In the genomic region with DNA sequence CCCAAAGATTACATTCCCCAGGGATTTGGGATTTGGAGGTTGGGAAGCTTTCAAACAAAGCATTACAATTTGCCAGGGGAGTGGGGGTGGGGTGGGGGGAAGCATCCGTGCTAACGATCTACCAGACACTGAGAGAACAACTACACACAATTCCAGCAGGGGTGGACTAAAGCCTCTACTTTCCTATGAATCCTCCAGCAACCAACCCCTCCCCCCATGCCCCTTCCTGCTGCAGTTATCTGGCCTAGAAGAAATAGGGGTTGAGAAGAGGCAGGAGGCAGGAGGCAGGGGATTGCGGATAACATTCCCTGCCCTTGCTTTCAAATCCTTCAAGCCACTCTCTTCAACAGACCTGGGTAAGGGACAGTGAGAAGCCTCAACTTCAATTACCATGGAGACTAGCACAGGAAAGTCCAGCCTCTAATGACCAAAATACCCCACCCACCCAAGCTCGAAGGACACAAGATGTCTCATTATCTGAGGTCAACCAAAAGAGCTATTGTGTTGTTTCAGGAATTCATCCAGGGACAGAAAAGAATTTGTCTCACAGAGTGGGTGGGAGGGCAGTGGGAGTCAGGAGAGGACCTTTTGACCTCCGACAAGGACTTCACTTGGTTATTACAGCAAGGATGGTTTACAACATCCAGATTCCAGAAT, we compare ENCODE assay signal across 8 mouse cellular contexts. TPM values are rescaled to one million over a fixed set of nuclear protein-coding genes. Genes with fewer than 3 reads are reported as not detected.
DNase-seq lines count a peak whose midpoint lies in the region; ATAC-seq and TF ChIP-seq lines count a peak whose summit lies in the region.

No protein-coding gene starts in this region.

- no peaks in the 10 kb centered on the region for H3K27me3 ChIP-seq in heart, embryonic 12.5 days (replicated peaks)
- no peaks in the 10 kb centered on the region for H3K27me3 ChIP-seq in liver, embryonic 11.5 days (replicated peaks; ENCODE audit: control insufficient read depth, insufficient read depth, low read length)

- intact Hi-C loops in gastrocnemius, adult 2 months (cut with DNase I) = loop anchor here (5.0 kb wide), 1 partner anchor 46 kb away; a partner anchor contains a TSS

- H3K9ac ChIP-seq in heart, embryonic 12.5 days = no peak overlapping the region
- no peak overlapping the region for H3K9ac ChIP-seq in liver, embryonic 11.5 days (ENCODE audit: low read depth, low read length)

- H3K27ac ChIP-seq in gastrocnemius, adult 2 months = peak overlapping the region; percentile 81
- peak overlapping the region; percentile 65 for H3K27ac ChIP-seq in heart, embryonic 12.5 days (ENCODE audit: poor library complexity, severe bottlenecking)
- H3K27ac ChIP-seq in liver, embryonic 11.5 days (ENCODE audit: low read depth, low read length) = peak overlapping the region; percentile 65

- ATAC-seq in heart, embryonic 12.5 days (ENCODE audit: insufficient number of reproducible peaks, low FRiP score) = peak; percentile 45
- ATAC-seq in liver, embryonic 11.5 days (replicated peaks; ENCODE audit: low FRiP score) = no peak

- no peaks in the 10 kb centered on the region for H3K9me3 ChIP-seq in heart, embryonic 12.5 days (replicated peaks)
- H3K9me3 ChIP-seq in liver, embryonic 11.5 days (ENCODE audit: control insufficient read depth, low read length) = no peaks in the 10 kb centered on the region

- no peak for DNase-seq in gastrocnemius, adult 2 months
- no peak for DNase-seq in gastrocnemius, adult 8-10 months (ENCODE audit: low spot score in 2 of 2)
- DNase-seq in Muller cell, postnatal 12 days (ENCODE audit: inconsistent ontology term) = peak; percentile 60
- DNase-seq in liver, embryonic 11.5 days (ENCODE audit: low spot score) = no peak
- DNase-seq in layer of hippocampus, adult 8-10 months (ENCODE audit: low spot score in 2 of 2) = no peak
- no peak for DNase-seq in cerebellum, postnatal 25 days
- no peak for DNase-seq in cerebellum, postnatal 14 days

- WGBS in heart, embryonic 12.5 days = 13% methylated on average over 5 of the region's 5 CpGs
- WGBS in liver, embryonic 11.5 days = 33% methylated on average over 5 of the region's 5 CpGs

- H3K4me2 ChIP-seq in heart, embryonic 12.5 days = no peak overlapping the region
- H3K4me2 ChIP-seq in liver, embryonic 11.5 days = no peak overlapping the region

- H3K36me3 ChIP-seq in heart, embryonic 12.5 days = no peaks in the 10 kb centered on the region
- H3K36me3 ChIP-seq in liver, embryonic 11.5 days (ENCODE audit: control insufficient read depth, insufficient read depth, low read length) = no peaks in the 10 kb centered on the region

- TF ChIP-seq CTCF in gastrocnemius, adult 2 months (IDR thresholded peaks at IDR 0.05) = no peak

- H3K4me1 ChIP-seq in heart, embryonic 12.5 days (replicated peaks) = peaks cover 12% of the 10 kb centered on the region
- peaks cover 15% of the 10 kb centered on the region for H3K4me1 ChIP-seq in liver, embryonic 11.5 days (replicated peaks; ENCODE audit: control insufficient read depth, insufficient read depth, low read length)

- no peak overlapping the region; the same call in 1 of the 2 replicates for H3K4me3 ChIP-seq in gastrocnemius, adult 2 months
- H3K4me3 ChIP-seq in heart, embryonic 12.5 days = no peak overlapping the region
- H3K4me3 ChIP-seq in liver, embryonic 11.5 days (ENCODE audit: low read depth, low read length) = no peak overlapping the region

RNA-seq across cellular contexts. Expression of a gene that starts 48.5 kb away (rescaled TPM):
- total RNA-seq in gastrocnemius, adult 2 months (2021) = 100 to 1,000 TPM; 127 to 394 TPM
- total RNA-seq in gastrocnemius, adult 8-10 months (2022) = 100 to 1,000 TPM in 1 of 4 experiments, 10 to 100 TPM in 3; 34.0 to 100 (median 47.3) TPM
- 230 and 232 TPM in 2 replicates for polyA plus RNA-seq in heart, embryonic 12.5 days (2016; fragmentation: Nextera tagmentation; extraction: Ambion mirVana)
- 144 and 156 TPM in 2 replicates for polyA plus RNA-seq in liver, embryonic 11.5 days (2014; fragmentation: Nextera tagmentation; extraction: Ambion mirVana)
- 10 to 100 TPM; 10.6 to 13.6 (median 12.7) TPM for total RNA-seq in layer of hippocampus, adult 8-10 months (2022)
